Mouse (Mus musculus): Measurements from ENCODE around the gene Orc4.
"Not testable (repeated sequence)": the region's sequence is repeated elsewhere in the genome, so short reads cannot be mapped to it uniquely, and the experiment has no call there.

The Orc4 gene

DNA sequence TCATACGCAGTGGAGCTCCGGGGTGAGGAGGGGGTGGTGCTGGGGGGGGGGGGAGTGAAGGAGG is at the start of gene Orc4:
Gene Orc4 (minus strand): TSS at position 26 of the 64 bp plus-strand sequence.
- no peak for DNase-seq (ENCODE audit: low spot score)

GRCm38 (mm10) chr2:48990322-48990721 is 40.2 kb upstream of the Orc4 start:
- DNase-seq (ENCODE audit: low spot score): no peak

DNA sequence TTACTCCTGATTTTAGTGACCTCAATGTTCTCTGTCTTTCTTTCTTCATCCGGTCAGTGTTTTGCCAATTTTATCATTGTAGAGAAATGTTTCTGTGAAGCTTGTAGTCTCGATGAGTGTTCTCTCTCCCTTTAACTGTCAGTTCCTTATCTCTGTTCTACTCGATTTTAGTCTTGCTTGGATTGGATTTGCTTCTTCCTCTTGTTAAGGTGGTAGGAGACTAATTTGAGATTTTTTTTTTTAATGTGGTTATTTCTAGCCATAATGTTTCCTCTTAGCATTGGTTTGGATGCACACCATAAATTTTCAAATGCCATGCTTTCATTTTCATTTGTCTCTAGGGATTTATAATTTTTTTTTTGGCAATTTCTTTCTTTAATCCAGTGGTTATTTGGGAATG is 28.8 kb upstream of the Orc4 start:
- no peak for DNase-seq (ENCODE audit: low spot score)

DNA sequence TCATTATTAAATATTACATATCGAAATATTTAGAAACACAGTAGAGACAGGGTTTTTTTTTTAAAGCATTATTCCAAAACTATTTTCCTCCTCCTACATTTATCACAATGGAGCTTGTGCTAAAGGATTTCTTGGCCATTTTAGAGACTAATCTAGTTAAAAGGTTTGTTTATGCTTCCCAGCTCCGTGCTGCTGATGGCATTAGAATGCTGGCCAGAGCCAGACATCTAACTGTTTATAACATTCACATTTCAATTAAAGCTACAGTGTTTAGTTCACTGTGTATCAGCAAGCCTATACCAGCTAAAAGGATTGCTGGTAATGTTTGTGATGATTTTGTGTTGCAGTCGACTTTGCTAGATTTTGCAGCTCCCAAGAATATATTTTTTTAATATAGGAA is 6.5 kb upstream of the Orc4 start:
- no peak for DNase-seq (ENCODE audit: low spot score)

DNA sequence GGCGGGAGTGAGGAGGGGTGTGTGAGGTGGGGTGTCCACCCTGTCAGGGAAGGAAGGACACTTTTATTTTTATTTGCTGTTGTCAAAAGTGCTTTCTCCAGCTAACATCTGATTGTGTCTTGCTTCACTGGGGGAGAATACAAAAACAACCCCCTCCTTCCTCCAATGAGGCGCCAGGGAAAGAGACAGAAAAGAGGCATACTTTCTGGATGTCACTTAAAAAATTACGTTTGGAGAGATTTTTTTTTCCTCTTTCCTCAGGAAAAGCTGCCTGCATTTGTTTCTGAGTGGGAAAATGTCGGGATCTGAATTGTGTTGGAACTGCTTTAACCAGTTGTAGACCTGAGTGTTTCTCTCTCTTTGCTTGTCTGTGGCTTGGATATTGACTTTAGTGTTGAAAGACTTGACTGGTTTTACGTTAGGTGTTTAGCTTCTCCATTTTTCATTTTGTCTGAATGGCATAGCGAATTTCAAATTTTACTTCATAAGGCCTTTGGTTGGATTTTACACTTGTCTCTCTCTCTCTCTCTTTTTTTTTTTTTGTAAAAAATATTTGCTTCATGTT is 321 bp upstream of the Orc4 start:
- DNase-seq (ENCODE audit: low spot score): peak; percentile 8

DNA sequence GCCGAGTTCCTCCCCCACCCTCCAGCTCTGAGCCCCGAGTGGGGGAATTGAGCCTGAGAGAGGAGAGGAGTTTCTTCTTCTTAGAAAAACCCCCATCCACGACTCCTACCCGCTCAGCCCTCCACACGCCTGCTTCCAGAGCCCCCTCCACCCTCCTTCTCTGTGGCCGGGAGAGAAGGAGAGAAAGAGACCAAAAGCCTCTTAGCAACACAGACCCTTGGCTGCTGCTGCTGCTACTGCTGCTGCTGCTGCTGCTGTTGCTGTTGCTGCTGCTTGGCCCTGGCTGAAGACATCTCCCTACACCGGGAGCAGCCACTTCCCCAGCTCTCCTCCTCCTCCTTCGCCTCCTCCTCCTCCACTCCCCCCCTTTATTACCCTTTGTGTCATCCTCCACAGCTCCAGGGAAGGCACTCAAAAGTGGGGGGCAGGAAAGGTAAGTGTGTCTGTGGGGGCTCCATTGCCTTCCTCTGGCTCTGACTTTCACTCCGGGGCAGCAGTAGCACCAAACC is 280 bp downstream of the Orc4 start:
- DNase-seq (ENCODE audit: low spot score): peak; percentile 64

DNA sequence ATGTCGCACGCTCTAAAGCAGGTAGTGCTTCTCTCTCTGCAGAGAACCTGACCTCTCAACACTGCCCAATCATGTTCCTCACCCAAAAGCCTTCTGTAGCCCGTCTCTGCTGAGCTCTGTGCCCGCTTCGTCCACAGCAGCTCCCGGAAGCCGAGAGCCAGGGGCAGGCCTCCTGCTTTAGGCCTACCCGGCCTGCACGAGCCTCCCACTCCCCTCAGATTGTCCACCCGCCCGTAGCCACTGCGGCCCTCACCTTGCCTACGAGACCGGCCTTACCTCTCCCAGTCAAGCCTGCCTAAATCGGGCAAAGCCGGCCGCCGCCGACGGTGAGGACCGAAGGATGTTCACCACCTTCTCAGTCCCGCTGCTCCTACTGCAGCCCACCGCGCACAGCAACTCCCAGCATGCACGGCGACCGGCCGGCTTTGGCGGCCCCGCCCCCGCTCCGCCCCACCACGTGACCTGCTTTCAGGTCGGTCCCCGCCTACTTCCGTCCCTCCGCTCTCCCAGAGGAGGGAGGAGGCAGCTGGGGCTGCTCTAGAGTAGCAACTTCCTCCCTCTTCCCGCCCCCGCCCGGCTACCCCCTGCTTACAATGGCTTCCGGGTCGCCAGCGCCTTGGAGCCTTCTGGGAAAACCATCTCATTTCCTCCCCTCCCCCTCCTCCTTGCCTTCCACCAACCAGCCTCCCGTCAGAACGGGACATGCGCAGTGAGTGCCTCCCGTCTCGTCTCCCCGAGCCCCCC is 1.1 kb downstream of the Orc4 start, which contains the start of gene Mbd5:
Gene Mbd5 (plus strand): TSS at position 668 of the 744 bp plus-strand sequence.
- peak; percentile 98 for DNase-seq (ENCODE audit: low spot score)

GRCm38 (mm10) chr2:48947761-48948160 is 2.3 kb downstream of the Orc4 start:
- DNase-seq (ENCODE audit: low spot score): peak; percentile 9

DNA sequence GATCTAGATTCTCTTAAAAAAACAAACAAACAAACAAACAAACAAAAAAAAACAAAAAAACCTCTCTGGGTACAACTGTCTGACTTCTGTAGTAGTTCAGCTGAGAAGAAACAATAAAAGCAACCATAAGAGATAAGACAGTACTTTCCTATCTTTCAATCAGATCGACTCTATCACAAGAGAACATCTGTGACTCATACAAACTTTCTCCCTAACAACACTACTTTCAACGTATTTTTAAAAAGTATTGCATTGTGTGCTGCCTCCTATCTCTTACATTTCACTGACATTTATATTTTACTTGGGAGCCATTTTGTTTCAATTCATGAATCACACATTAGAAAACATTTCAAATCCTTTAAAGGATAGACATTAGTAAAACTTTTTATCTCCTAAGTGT is 15.0 kb downstream of the Orc4 start:
- DNase-seq (ENCODE audit: low spot score): no peak

GRCm38 (mm10) chr2:48915832-48916231 is 34.2 kb downstream of the Orc4 start:
- peak; percentile 9 for DNase-seq (ENCODE audit: low spot score)

GRCm38 (mm10) chr2:48914185-48914584 is 35.9 kb downstream of the Orc4 start:
- no peak for DNase-seq (ENCODE audit: low spot score)

DNA sequence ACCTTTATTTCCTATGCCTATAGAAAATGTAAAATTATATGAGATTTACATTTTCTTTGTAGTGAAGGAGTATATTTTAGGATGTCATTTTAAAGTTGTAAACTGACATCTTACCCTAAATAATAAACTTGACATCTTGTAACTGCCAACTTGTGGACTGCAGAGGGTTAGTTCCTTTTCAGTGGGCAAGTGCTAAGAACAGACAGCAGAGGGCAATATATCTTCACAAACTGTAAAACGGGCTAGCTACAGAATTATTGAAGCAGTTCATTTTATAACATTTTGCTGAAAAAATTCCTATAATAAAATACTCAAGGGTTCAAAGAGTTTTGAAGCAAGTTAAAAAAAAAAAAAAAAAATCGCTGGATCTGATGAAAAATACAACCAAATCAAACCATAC is 41.2 kb downstream of the Orc4 start:
- DNase-seq (ENCODE audit: low spot score): peak; percentile 57

DNA sequence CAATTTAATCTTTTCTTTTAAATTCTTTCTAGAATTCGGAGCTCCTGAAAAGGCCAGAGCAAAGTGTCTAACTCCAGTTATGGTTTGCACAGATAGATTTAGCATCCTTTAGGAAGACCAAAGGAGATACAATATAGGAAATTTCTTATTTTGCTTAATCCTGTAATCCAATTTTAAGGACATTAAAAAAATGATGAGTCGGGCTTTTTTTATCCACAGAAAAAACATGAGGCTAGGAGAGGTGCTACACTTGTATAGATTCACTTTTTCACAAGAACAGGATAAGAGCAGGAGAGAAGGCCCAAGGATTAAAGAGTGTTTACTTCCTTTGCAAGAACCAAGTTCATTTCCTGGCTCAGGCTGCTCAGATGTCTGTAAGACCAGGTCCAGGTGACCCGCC is 54.9 kb downstream of the Orc4 start:
- no peak for DNase-seq (ENCODE audit: low spot score)

DNA sequence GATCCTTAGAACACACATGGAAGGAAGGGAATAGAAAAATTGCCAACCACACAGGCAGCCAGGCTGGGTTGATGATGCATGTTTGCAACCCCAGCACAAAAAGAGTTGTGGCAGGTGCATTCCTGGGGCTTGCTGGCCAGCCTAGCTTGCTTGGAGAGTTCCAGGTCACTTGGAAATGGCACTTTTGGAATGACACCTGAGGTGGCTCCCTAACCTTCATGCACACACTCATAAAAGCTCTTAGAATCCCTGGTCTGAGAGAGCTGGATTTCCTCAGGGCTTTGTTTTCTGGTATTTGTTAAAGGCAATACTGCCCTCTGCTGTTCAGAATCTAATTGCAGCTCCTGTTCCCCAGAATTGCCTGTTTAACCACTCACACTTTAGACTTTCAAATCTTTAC is 64.1 kb downstream of the Orc4 start:
- DNase-seq (ENCODE audit: low spot score): peak; percentile 92

- no peak for DNase-seq (ENCODE audit: low spot score)
Measured at GRCm38 (mm10) chr2:48868199-48868913, 81.7 kb downstream of the Orc4 start.

GRCm38 (mm10) chr2:48865596-48865995 is 84.5 kb downstream of the Orc4 start:
- not testable (repeated sequence) for DNase-seq (ENCODE audit: low spot score)
